Mouse (Mus musculus) embryonic fibroblast, embryonic 13.5 days (primary cell): ENCODE measurements at regions not wholly inside any gene's neighbourhood (a gene's known extent, or its start where the extent isn't known, plus 50 kb on each side); places are given as distances from the start of the nearest gene placed in this dataset.

Experiments
- H3K27ac ChIP-seq: 2 replicates; pipeline ENCODE4 v1.5.1; 2012; ENCODE audit warnings: low read length, control low read depth, inconsistent platforms; ENCODE audit not compliant: insufficient read depth
- H3K4me1 ChIP-seq: 2 replicates; pipeline ENCODE4 v1.6.1; 2011; ENCODE audit warnings: low read length; ENCODE audit not compliant: control insufficient read depth, insufficient read depth
- H3K4me3 ChIP-seq: 2 replicates; pipeline ENCODE4 v1.5.1; 2011; ENCODE audit warnings: mild to moderate bottlenecking, control low read depth, low read length; ENCODE audit not compliant: insufficient read depth
- CTCF ChIP-seq: IDR thresholded peaks from 2 replicates; pipeline ENCODE4 v1.5.1; 2011; ENCODE audit warnings: mild to moderate bottlenecking, control low read depth, low read length, moderate library complexity, borderline replicate concordance; ENCODE audit not compliant: insufficient read depth
- POLR2A ChIP-seq: IDR thresholded peaks from 2 replicates; pipeline ENCODE4 v1.6.1; 2011; ENCODE audit warnings: low read depth, mild to moderate bottlenecking, control low read depth, low read length, moderate library complexity

DNA sequence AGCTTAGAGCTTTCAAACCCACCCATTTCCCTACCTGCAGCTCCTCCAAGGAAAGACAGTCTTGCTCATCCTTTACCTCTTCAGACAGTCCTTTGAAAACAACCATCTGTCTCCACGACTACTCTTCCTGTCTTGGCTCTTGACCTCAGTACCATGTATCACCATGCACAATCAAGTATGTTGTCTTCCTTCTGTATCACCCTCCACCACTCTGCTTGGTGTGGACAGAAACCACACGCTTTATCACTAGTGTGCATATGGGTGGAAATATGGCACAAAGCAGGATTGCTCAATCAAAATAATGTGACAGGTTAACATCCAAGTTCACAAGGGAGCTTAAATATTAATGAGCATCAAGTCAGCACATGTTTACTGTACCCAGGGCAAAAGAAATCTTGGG lies 280.1 kb upstream of the Cdyl start:
- TF ChIP-seq CTCF (no peak), POLR2A (no peak)
- H3K4me3 ChIP-seq = no peak overlapping the region
- H3K27ac ChIP-seq = no peak overlapping the region
- H3K4me1 ChIP-seq = no peaks in the 10 kb centered on the region

DNA sequence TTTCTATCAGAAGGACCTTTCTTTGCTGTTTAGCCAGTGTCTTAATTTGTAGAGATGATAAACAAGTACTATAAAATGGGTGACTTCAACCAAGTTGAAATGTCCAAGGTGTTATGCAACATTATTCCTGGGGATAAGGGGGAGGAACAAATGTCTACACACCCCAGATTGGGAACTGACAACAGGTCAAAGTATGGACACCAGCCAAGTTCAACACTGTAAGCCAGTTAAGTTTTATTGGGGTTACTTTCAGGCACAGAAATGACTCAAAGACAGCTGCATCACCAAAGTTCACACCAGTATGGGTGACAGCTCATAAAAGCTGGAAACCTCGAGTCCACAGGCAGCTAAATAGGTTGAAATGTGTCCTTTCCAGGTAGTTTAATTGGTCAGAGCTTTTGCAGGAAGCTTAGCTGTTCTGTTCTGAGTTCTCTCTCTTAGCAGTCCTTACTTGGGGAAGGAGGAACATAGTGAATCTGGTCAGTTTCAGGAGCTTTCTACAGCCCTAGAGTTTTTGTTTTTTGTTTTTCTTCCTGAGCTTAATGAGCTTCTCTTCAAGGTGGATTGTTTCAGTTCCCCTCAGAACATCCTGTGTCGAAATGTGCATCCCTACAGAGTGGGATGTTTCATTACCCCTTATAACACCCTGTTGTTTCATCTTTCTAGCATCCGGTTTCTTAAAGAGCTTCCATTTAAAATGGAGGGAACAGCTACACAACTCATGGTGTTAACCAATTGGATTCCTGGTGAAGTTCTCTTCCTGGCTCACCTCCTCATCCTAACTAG lies 279.2 kb upstream of the Cdyl start:
- H3K4me1 ChIP-seq = no peaks in the 10 kb centered on the region
- H3K4me3 ChIP-seq = no peak overlapping the region
- TF ChIP-seq POLR2A (no peak), CTCF (no peak)
- H3K27ac ChIP-seq = no peak overlapping the region

DNA sequence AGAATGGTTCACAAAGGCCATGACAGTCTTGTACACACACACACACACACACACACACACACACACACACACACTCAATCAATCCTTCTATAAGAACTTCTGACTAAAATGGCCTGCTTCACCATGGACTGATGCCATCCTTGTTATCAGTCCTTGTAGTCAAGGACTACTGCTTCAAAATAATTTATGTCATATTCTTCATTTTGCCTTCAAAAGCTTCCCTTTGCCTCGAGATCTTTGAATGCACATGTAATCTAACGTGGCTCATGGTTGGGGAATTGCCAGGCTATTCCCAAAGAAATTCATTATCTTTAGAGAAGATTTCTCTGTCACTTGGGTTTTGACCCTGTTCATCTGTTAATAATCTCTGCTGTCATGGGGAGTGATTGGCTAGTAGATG lies 278.0 kb upstream of the Cdyl start:
- H3K4me1 ChIP-seq = no peaks in the 10 kb centered on the region
- no peak overlapping the region for H3K27ac ChIP-seq
- TF ChIP-seq CTCF (no peak), POLR2A (no peak)
- H3K4me3 ChIP-seq = no peak overlapping the region

DNA sequence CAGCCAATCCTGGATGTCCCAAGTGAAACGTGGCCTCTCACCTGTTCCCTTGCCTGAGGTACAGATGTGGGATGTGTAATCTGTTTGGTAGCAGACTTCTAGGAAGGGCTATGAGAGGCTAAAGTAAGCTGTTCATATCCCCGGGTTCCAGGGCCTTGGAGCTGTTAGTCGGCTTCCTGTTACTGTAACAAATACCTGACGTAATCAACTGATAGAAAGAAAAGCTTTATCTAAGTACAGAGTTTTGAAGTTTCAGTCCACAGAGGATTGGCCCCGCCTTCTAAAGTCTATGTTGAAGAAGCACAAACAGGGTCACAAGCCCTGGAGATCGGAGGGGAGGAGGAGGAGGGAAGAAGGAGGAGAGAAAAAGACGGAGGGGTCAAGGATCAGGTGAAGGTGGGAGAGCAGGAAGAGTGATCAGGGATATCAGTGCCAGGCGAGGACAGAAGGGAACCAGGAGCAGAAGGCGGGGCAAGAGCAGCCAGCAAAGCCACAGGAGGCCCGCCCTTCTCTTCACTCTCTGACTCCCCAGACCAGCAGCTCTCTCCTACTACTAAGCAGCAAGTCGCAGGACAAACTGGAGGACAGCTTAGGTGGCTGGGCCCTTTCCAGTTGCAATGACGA lies 276.5 kb upstream of the Cdyl start:
- 0 out of 2 replicates have a peak overlapping the region, but pooled peaks have one; percentile 12 for H3K27ac ChIP-seq
- H3K4me1 ChIP-seq = no peaks in the 10 kb centered on the region
- TF ChIP-seq POLR2A = no peak
- no peak for TF ChIP-seq CTCF
- H3K4me3 ChIP-seq = no peak overlapping the region

DNA sequence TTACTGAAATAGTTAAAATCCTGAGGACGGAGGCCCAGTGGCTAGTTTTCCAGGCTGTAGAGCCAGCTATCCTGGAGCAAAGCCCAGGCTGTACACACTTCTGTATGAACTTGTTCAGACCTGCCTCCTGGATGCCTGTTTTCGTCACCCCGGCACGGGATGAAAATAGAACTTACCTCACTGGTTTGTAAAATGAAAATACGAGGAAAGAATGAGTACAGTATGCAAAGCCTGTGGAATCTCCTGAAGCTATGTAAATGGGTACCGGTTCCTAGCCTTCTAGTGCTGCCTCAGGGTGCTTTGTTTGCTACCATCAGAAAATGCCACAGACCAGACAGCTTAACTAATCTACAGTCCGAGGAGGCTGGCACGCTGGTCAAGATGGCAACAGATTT lies 276.0 kb upstream of the Cdyl start:
- Histone ChIP-seq H3K27ac (peak overlapping the region; percentile 12; the same call in 1 of the 2 replicates), H3K4me3 (no peak overlapping the region), H3K4me1 (no peaks in the 10 kb centered on the region)
- no peak for TF ChIP-seq POLR2A
- no peak for TF ChIP-seq CTCF

DNA sequence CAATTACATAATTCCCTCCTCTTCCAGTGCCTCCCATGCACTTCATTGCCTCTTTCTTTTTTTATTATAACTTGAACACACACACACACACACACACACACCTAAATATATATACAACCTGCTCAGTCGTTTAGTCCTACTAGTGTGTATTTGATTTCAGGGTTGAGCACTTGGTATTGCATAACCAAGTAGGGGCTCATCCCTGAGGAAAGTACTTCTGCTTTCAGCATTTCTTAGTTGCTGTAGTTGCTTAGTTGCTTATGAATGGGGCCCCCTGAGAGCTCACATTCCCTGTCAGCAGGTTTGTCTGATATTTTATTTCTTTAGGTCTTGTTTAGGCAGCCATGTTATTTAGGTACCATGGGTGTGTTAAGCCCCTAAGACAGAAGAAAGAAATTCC lies 271.3 kb upstream of the Cdyl start:
- Histone ChIP-seq H3K4me1 (peaks cover 10% of the 10 kb centered on the region), H3K27ac (no peak overlapping the region), H3K4me3 (no peak overlapping the region)
- TF ChIP-seq POLR2A (no peak), CTCF (no peak)

DNA sequence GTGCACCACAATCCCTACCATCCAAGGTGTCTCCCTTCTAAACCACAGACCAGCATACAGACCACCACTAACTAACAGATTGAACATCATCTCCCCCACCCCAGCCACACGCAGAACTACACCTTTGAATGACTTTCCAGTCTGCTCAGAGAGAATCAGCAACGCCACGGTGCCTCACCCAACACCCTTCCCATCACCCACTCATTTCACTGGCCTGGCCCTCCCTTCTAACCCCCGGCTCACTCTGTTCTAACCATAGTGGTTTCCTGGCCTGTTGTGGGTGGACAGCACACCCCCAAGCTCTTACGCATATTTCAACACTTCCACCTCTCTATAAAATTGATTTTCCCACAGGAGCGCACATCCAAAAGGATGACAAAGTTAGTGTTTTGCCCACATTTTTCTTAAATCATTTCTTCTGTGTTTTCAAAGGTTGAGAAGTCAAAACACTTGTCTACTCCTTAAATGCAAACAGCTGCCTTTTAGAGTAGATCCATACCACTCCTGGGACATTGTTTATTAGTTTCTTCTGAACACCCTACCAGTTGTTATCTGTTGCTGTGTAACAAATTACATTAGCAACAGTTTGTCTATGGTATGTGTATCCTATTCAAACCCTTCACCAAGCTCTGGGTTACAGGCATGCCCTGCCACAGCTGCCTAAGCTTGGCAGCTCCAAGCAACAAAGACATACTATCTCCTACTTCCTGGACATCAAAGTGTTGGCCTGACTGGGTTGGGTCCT lies 269.7 kb upstream of the Cdyl start:
- H3K27ac ChIP-seq = no peak overlapping the region

DNA sequence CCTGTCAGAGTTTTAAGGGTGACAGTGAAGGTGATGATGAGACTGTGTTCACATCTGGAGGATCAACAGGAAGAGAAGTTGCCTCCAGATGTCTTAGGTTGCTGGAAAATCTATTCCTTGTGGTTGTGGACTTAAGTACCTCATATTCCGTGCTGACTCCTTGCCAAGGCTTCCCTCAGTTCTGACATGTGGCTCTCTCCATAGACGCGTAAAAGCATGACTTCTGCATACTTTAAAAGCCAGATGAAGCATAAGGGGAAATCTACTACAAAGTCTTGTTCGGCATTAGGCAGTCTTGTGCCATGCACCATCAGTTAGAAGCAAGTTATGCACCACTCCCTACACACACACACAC lies 269.1 kb upstream of the Cdyl start:
- TF ChIP-seq POLR2A (no peak), CTCF (no peak)
- H3K4me3 ChIP-seq = no peak overlapping the region
- H3K4me1 ChIP-seq = peaks cover 18% of the 10 kb centered on the region
- H3K27ac ChIP-seq = no peak overlapping the region

More for the DNA sequence above, 269.7 kb upstream of the Cdyl start:
- no peak for TF ChIP-seq CTCF
- no peak for TF ChIP-seq POLR2A
- peaks cover 13% of the 10 kb centered on the region for H3K4me1 ChIP-seq
- no peak overlapping the region for H3K4me3 ChIP-seq

DNA sequence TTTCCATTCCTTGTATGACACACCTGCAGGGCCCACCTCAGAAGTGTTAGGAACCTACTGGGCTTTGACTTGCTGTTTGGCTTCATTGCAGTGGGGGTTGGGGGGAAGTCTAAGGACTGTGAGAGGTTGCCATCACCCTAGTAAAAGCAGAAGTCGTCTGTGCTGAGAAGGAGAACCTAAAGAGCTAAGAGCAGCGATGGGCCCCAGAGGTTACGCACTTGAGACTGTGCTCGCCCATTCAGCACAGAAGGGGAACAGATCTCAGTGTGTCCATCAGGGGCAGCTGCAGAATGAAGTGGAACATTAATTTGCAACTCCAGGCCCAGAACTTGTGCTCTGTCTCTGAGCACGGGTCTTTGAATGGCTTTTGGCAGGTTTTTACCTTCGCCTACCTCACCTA lies 267.5 kb upstream of the Cdyl start:
- Histone ChIP-seq H3K4me1 (peaks cover 21% of the 10 kb centered on the region), H3K4me3 (no peak overlapping the region), H3K27ac (no peak overlapping the region)
- TF ChIP-seq POLR2A = no peak
- no peak for TF ChIP-seq CTCF

DNA sequence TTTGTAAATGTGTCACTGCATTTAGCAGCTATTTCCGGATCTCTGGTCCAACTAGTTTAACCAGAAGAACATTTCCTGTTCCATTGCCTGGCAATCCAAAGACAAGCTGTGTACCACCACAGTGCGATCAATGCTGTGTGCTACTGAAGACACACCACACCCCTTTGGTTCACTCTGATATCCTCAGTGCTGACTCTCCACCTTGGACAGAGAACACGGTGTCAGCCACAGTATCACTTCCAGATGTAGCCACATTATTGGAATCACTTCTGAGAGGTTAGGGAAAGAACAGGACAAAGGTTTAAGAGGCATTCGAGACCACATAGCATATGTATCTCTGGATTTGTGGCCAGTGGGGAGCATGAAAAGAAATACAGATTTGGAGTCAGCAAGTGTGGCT lies 264.4 kb upstream of the Cdyl start:
- H3K27ac ChIP-seq = peak overlapping the region; percentile 64
- TF ChIP-seq CTCF (no peak), POLR2A (no peak)
- H3K4me1 ChIP-seq = peaks cover 18% of the 10 kb centered on the region
- H3K4me3 ChIP-seq = no peak overlapping the region
